Mouse (Mus musculus) midbrain, embryonic 13.5 days (tissue): ENCODE results near the gene Nprl3. TPM values are rescaled to one million over a fixed set of nuclear protein-coding genes. Genes with fewer than 3 reads are reported as not detected.

Experiments
- ATAC-seq: fragments of 200-750 bp; cut with Nextera tagmentation; 2 replicates; pipeline ENCODE4 v1.8.0; 2017; ENCODE audit warnings: mild to moderate bottlenecking, moderate TSS enrichment, moderate library complexity
- H3K27ac ChIP-seq: fragments of 300-500 bp; sonication (generic); 2 replicates; pipeline ENCODE4 v1.5.1; 2015; ENCODE audit warnings: inconsistent platforms, mild to moderate bottlenecking, moderate library complexity
- H3K27me3 ChIP-seq: fragments of 300-500 bp; sonication (generic); 2 replicates; pipeline ENCODE4 v1.6.1; 2015; ENCODE audit warnings: mild to moderate bottlenecking, inconsistent platforms
- H3K36me3 ChIP-seq: fragments of 300-500 bp; sonication (generic); 2 replicates; pipeline ENCODE4 v1.6.1; 2015; ENCODE audit warnings: mild to moderate bottlenecking, inconsistent platforms
- H3K4me1 ChIP-seq: fragments of 300-500 bp; sonication (generic); replicated peaks from 2 replicates; pipeline ENCODE4 v1.6.1; 2015; ENCODE audit warnings: inconsistent platforms
- H3K4me2 ChIP-seq: fragments of 300-500 bp; sonication (generic); replicated peaks from 2 replicates; pipeline ENCODE4 v1.6.1; 2015; ENCODE audit warnings: moderate library complexity, mild to moderate bottlenecking, inconsistent platforms
- H3K4me3 ChIP-seq: fragments of 300-500 bp; sonication (generic); replicated peaks from 2 replicates; pipeline ENCODE4 v1.5.1; 2015; ENCODE audit warnings: mild to moderate bottlenecking, inconsistent platforms
- H3K9ac ChIP-seq: fragments of 300-500 bp; sonication (generic); replicated peaks from 2 replicates; pipeline ENCODE4 v1.6.1; 2015; ENCODE audit warnings: mild to moderate bottlenecking, inconsistent platforms
- H3K9me3 ChIP-seq: fragments of 300-500 bp; sonication (generic); 2 replicates; pipeline ENCODE4 v1.6.1; 2016; ENCODE audit warnings: mild to moderate bottlenecking, inconsistent platforms
- WGBS: fragments of 180-500 bp; shearing (Covaris S2); methylation state at CpG from one replicate; pipeline ENCODE4 v1.1.7; 2015; 5-methylcytosine and 5-hydroxymethylcytosine counted together
- polyA plus RNA-seq: library from polyadenylated mRNA; unstranded; fragments of >200 nt; fragmentation: Nextera tagmentation; extraction: Ambion mirVana; gene quantifications from 2 replicates; pipeline ENCODE4 v1.2.1, GENCODE M21; 2015

Gene Nprl3
- polyA plus RNA-seq, 1 experiment from 2014 or later: 46.5 TPM

- peaks cover 9% of the 10 kb centered on the region; the same call in 1 of the 2 replicates for H3K4me1 ChIP-seq
- no peak overlapping the region for H3K4me2 ChIP-seq
- WGBS: 73% methylated on average over 14 of the region's 14 CpGs
- H3K4me3 ChIP-seq: no peak overlapping the region
- no peak overlapping the region for H3K9ac ChIP-seq
- ATAC-seq: no peak
- no peaks in the 10 kb centered on the region for H3K9me3 ChIP-seq
- H3K27ac ChIP-seq: no peak overlapping the region
- H3K27me3 ChIP-seq: 0 out of 2 replicates have a peak, but pooled peaks cover 4% of the 10 kb centered on the region
- H3K36me3 ChIP-seq: no peaks in the 10 kb centered on the region
Observed at GRCm38 (mm10) chr11:32198256-32198955, 69.1 kb downstream of the Nprl3 start.

DNA sequence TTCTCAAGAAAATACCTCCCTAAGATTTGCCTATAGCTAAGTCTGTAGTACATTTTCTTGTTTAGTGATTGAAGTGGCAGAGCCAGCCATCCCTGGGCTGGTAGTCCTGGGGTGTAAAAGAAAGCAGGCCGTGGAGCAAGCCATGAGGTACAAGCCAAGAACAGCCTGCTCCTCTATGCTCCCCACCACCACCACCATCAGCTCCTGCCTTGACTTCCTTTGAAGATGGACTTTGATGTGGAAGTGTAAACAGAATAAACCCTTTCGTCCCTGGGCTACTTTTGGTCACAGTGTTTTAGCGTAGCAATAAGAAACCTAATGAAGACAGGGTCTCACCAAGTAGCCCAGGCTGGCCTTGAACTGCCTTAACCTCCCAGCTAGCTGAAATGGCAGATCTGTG, 69.7 kb downstream of the Nprl3 start:
- H3K4me3 ChIP-seq: no peak overlapping the region
- ATAC-seq: no peak
- WGBS: 65% methylated on average over 3 of the region's 3 CpGs
- 0 out of 2 replicates have a peak, but pooled peaks cover 4% of the 10 kb centered on the region for H3K27me3 ChIP-seq
- H3K27ac ChIP-seq: no peak overlapping the region
- no peak overlapping the region for H3K4me2 ChIP-seq
- H3K36me3 ChIP-seq: no peaks in the 10 kb centered on the region
- peaks cover 9% of the 10 kb centered on the region; the same call in 1 of the 2 replicates for H3K4me1 ChIP-seq
- H3K9me3 ChIP-seq: no peaks in the 10 kb centered on the region
- H3K9ac ChIP-seq: no peak overlapping the region

DNA sequence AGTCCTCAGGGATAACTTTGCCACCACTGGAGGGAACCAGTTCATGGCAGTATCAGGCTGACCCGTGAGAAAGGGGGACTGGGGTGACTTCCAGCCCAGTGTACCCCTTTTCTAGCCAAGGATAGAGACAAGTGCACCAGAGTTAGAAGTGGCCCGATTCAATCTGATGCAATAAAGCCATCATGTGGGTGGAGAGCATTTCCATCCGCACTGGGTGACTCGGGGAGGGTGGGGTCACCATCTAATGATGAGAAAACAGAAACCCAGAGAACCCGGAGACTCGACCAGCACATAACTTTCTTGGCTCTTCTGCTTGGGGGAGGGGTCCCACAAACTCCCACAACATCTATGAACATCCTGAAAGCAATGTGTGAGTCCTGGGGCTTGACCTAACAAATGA, 70.8 kb downstream of the Nprl3 start:
- no peaks in the 10 kb centered on the region for H3K9me3 ChIP-seq
- WGBS: 78% methylated on average over 6 of the region's 6 CpGs
- H3K4me3 ChIP-seq: no peak overlapping the region
- no peak overlapping the region for H3K9ac ChIP-seq
- ATAC-seq: no peak
- peaks cover 9% of the 10 kb centered on the region; the same call in 1 of the 2 replicates for H3K4me1 ChIP-seq
- H3K27ac ChIP-seq: no peak overlapping the region
- H3K27me3 ChIP-seq: no peaks in the 10 kb centered on the region
- H3K4me2 ChIP-seq: no peak overlapping the region
- no peaks in the 10 kb centered on the region for H3K36me3 ChIP-seq

GRCm38 (mm10) chr11:32195867-32196540, 71.5 kb downstream of the Nprl3 start:
- H3K4me3 ChIP-seq: no peak overlapping the region
- peaks cover 9% of the 10 kb centered on the region; the same call in 1 of the 2 replicates for H3K4me1 ChIP-seq
- H3K9me3 ChIP-seq: no peaks in the 10 kb centered on the region
- no peaks in the 10 kb centered on the region for H3K36me3 ChIP-seq
- WGBS: 25% methylated on average over 11 of the region's 11 CpGs
- ATAC-seq: no peak
- 0 out of 2 replicates have a peak overlapping the region, but pooled peaks have one; percentile 11 for H3K9ac ChIP-seq
- no peak overlapping the region for H3K27ac ChIP-seq
- H3K4me2 ChIP-seq: no peak overlapping the region
- H3K27me3 ChIP-seq: no peaks in the 10 kb centered on the region

GRCm38 (mm10) chr11:32194626-32195025, 72.9 kb downstream of the Nprl3 start:
- no peak overlapping the region for H3K9ac ChIP-seq
- no peak overlapping the region for H3K4me3 ChIP-seq
- H3K4me1 ChIP-seq: peaks cover 9% of the 10 kb centered on the region; the same call in 1 of the 2 replicates
- no peak overlapping the region for H3K27ac ChIP-seq
- H3K36me3 ChIP-seq: no peaks in the 10 kb centered on the region
- H3K27me3 ChIP-seq: no peaks in the 10 kb centered on the region
- H3K4me2 ChIP-seq: no peak overlapping the region
- H3K9me3 ChIP-seq: no peaks in the 10 kb centered on the region
- no peak for ATAC-seq
- WGBS: 80% methylated on average over 5 of the region's 5 CpGs

GRCm38 (mm10) chr11:32194086-32194485, 73.4 kb downstream of the Nprl3 start:
- Histone ChIP-seq H3K4me2 (no peak overlapping the region), H3K27ac (no peak overlapping the region), H3K4me3 (no peak overlapping the region), H3K9me3 (no peaks in the 10 kb centered on the region), H3K27me3 (no peaks in the 10 kb centered on the region), H3K36me3 (no peaks in the 10 kb centered on the region), H3K4me1 (peaks cover 5% of the 10 kb centered on the region; the same call in 1 of the 2 replicates), H3K9ac (no peak overlapping the region)
- 83% methylated on average over 10 of the region's 10 CpGs for WGBS
- ATAC-seq: no peak

- WGBS: 92% methylated on average over 10 of the region's 10 CpGs
Observed at GRCm38 (mm10) chr11:32193156-32193555, 74.4 kb downstream of the Nprl3 start.

DNA sequence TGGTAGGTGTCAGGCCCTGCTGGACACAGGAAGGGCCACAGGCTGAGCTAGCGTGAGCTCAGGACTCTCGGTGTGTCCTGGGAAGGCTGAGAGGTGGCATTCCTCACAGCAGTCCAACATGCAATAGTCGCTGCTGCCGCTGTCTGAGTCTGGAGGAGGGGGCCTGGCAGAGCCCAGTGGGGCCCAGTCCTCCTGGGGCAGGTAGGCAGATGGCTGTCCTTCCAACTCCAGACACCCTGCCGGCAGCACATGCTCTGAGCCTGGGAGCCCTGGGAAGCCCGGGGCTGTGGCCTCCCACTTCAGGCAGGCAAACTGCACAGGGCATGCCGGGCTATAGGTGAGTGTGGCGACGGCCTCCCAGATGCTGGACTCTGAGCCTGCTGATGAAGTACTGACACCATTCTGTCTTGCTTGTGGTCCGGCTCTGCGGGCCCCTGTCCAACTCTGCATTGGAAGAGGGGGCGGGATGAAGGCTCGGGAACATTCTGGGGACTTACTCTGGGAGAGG, 76.8 kb downstream of the Nprl3 start:
- no peak for ATAC-seq
- Histone ChIP-seq H3K4me2 (no peak overlapping the region), H3K4me1 (no peaks in the 10 kb centered on the region), H3K36me3 (no peaks in the 10 kb centered on the region), H3K27me3 (no peaks in the 10 kb centered on the region), H3K9ac (no peak overlapping the region), H3K4me3 (no peak overlapping the region), H3K9me3 (no peaks in the 10 kb centered on the region), H3K27ac (no peak overlapping the region)
- 80% methylated on average over 13 of the region's 13 CpGs for WGBS

More at GRCm38 (mm10) chr11:32193156-32193555, 74.4 kb downstream of the Nprl3 start:
- H3K4me2 ChIP-seq: no peak overlapping the region
- H3K4me3 ChIP-seq: no peak overlapping the region
- H3K9ac ChIP-seq: no peak overlapping the region
- no peaks in the 10 kb centered on the region for H3K36me3 ChIP-seq
- H3K27ac ChIP-seq: no peak overlapping the region
- peaks cover 5% of the 10 kb centered on the region; the same call in 1 of the 2 replicates for H3K4me1 ChIP-seq
- no peaks in the 10 kb centered on the region for H3K9me3 ChIP-seq
- ATAC-seq: no peak
- no peaks in the 10 kb centered on the region for H3K27me3 ChIP-seq

DNA sequence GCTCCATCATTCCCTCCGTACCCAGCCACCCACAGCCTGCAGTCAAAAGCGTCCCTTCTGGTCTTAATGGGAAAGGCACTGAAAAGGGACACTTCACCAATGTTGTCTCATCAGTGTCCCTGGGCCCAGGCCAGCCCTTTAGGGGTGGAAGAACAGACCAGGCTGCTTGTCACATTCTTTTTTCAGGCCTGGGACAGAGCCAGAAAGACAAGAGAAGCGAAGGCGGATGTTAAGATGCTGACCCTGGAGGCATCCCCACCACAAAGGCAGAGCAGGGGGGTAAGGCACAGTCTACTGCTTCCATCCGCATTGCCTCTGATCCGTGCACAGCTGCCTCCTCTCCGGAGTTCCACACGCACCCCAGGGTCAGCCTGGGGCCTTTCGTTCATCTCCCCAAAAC, 77.4 kb downstream of the Nprl3 start:
- no peak overlapping the region for H3K4me2 ChIP-seq

GRCm38 (mm10) chr11:32189434-32189833, 78.1 kb downstream of the Nprl3 start:
- Histone ChIP-seq H3K27me3 (no peaks in the 10 kb centered on the region), H3K4me2 (no peak overlapping the region), H3K4me1 (no peaks in the 10 kb centered on the region), H3K9ac (no peak overlapping the region), H3K9me3 (no peaks in the 10 kb centered on the region), H3K27ac (no peak overlapping the region), H3K36me3 (no peaks in the 10 kb centered on the region), H3K4me3 (no peak overlapping the region)
- WGBS: 69% methylated on average over 5 of the region's 5 CpGs
- ATAC-seq: no peak

More for the DNA sequence above, 77.4 kb downstream of the Nprl3 start:
- Histone ChIP-seq H3K9me3 (no peaks in the 10 kb centered on the region), H3K36me3 (no peaks in the 10 kb centered on the region), H3K4me1 (no peaks in the 10 kb centered on the region), H3K4me3 (no peak overlapping the region), H3K27me3 (no peaks in the 10 kb centered on the region), H3K27ac (no peak overlapping the region), H3K9ac (no peak overlapping the region)
- ATAC-seq: no peak
- WGBS: 80% methylated on average over 9 of the region's 9 CpGs

DNA sequence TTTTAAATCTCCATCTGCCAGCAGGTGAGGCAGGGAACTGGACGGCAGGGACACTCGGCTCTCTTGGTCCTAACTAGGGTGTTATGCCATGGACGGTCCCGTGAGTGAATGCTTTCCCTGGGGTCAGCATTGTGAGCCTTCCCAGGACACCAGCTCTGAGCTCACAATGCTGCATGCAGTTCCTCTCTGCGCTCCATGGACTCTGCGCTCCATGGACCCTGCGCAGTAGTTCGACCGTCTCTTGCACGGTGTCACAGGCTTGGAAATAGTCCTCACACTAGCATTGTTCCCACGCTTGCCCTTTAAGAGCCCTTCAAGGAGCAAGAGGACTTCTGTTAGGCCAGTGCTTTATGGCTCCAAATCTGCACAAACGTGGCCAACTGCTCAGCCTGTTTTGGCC, 78.6 kb downstream of the Nprl3 start:
- Histone ChIP-seq H3K9ac (no peak overlapping the region), H3K4me1 (no peaks in the 10 kb centered on the region), H3K4me3 (no peak overlapping the region), H3K9me3 (no peaks in the 10 kb centered on the region), H3K27ac (no peak overlapping the region), H3K4me2 (no peak overlapping the region), H3K27me3 (no peaks in the 10 kb centered on the region), H3K36me3 (no peaks in the 10 kb centered on the region)
- WGBS: 83% methylated on average over 12 of the region's 12 CpGs
- ATAC-seq: no peak

GRCm38 (mm10) chr11:32187256-32187655, 80.3 kb downstream of the Nprl3 start:
- Histone ChIP-seq H3K9me3 (no peaks in the 10 kb centered on the region), H3K4me1 (no peaks in the 10 kb centered on the region), H3K27ac (no peak overlapping the region), H3K9ac (no peak overlapping the region), H3K4me2 (no peak overlapping the region), H3K4me3 (no peak overlapping the region), H3K36me3 (no peaks in the 10 kb centered on the region), H3K27me3 (no peaks in the 10 kb centered on the region)
- no peak for ATAC-seq
- 89% methylated on average over 4 of the region's 4 CpGs for WGBS
